Mouse (Mus musculus): ENCODE data around the gene Palb2. TPM values are rescaled to one million over a fixed set of nuclear protein-coding genes. Genes with fewer than 3 reads are reported as not detected.

The Palb2 gene
- total RNA-seq (2023): 5.7 TPM

DNA sequence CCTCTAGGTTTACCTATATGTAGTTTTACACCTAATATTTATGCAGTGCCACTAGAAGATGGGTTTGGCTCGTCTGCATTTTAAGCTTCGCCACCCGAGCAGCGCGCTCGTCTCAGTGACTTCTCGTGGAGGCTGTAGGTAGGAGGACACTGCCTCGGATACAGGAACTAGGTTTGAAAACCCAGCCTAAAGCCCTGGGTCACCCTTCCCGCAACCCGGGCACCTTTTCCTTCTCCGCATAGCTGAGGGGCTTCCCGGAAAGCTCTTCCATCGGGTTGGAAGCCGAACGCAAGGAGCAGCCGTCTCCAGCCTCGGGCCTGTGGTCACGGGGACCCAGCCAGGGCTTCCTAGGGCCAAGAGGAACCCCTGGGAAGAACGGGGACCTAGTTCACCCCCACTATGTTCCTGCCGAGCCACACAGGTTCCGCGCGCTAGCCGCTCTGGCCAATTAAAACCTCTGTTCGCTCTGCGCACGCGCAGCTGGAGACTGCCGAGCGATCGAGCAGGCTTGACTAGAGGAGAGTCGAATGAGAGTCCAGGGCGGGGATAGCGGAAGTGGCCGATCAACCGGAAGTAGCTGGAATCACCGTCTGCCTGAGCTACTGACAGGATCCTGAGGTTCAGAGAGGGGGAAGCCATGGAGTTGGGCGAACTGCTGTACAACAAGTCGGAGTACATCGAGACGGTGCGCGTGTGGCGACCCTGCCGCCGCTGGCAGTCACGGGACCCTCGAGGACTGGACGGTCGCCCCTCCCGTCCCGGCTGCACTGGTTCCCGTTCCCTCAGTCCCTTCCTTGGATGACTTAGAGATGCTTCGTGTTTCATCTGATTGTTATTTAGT, at the start of gene Palb2, which contains the start of gene Dctn5:
Gene Palb2, minus strand, starts transcription at position 489 of the 841 bp plus-strand sequence.
Gene Dctn5, plus strand, starts transcription at position 545 of the 841 bp plus-strand sequence.

DNA sequence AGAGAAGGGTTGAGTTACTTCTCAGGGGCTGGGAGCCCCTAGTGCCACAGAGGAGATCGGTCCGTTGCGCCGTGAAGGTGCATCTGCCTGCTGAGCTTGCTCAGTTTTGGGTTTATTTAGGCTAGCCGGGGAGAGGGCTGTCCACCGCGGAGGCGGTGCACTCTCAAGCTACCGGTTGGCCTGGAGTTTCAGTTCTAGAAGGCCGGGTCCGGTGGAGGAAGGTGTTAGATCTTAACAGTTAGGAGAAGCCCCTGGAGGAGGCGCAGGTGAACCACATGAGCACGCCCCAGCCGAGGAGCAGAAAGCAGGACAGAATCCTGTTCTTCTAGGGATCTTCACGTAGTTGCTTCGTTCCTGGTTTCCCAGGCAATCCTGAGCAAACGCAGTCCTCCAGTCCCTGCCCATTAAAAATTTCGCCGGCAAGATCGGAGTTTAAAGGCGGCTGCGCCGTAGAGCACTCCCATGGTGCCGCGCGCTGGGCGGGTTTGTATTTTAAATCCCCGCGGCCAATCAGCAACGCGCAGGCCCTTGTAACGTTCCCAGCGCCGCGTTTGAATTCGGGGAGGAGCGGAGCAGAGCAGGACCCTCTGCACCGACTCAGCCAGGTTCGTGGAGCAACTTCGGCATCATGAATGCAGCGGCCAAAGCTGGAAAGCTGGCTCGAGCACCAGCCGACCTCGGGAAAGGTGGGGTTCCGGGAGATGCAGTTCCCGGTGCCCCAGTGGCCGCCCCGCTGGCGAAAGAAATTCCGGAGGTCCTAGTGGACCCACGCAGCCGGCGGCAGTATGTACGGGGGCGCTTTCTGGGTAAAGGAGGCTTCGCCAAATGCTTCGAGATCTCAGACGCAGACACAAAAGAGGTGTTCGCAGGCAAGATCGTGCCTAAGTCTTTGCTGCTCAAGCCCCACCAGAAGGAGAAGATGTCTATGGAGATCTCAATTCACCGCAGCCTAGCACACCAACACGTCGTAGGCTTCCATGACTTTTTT, 26.4 kb upstream of the Palb2 start, which contains the start of gene Plk1:
Gene Plk1, plus strand, starts transcription at position 525 of the 988 bp plus-strand sequence.

DNA sequence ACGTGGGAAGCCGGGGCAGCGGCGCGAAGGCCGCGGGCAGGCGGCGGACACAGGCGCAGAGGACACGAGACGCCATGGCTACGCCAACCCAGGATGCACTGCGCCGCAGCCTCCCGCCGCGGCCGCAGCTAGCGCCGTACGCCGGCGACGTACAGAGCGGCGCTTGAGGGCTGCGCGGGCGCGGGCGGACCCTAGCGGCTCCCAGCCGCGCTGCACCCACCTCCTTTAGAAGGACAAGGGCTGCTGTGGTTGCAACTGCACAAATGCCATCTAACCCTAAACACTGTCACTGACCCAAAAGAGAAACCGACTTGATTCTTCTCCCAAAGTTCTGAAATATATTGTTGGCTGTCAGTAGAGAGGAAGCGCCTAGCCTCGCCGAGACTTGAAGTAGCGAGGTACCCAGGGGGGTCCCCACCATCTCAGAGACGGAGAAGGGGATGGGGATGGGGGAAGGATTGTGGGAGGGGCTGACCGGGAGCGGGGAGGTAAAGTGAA, 31.0 kb downstream of the Palb2 start, which contains the start of gene Ndufab1:
Gene Ndufab1, minus strand, starts transcription at position 140 of the 498 bp plus-strand sequence.

DNA sequence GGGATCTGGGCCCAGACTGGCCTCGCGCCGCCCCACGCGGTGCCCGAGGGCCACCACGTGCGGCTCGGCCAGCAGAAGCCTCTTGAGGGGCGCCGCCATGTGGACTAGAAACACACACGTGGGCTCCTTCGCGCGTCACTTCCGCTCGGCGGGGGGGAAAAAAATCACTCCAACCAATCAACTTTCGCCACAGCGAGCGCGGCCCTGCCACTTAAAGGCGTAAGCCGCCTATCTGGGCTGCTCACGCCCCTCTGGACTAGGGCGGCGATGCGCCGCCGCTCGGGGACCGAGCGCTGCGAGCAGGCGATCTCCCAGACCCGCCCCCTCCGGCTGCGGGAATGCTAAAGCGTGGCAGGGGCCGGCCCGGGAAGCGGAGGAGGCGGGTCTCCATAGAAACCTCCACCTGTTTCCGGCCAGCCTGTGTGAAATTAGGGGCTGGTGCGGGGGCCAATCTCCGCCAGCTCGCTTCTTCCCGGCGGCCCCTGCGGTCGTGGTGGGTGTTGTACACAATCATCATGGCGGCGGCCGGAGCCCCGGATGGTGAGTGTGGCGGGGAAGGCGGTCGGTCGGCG, 65.8 kb downstream of the Palb2 start, which contains the start of the genes Ubfd1 and Ears2:
Gene Ubfd1, plus strand, starts transcription at position 231 of the 572 bp plus-strand sequence.
Gene Ears2, minus strand, starts transcription at position 319 of the 572 bp plus-strand sequence.

Other genes starting within 250 kb of the Palb2 start
- gene Cog7, start 151.3 kb downstream of the Palb2 start, total RNA-seq (2023): 12.2 TPM
- 28.6 TPM for gene Gga2, start 111.8 kb downstream of the Palb2 start, total RNA-seq (2023)
- gene Ubfd1, start 65.8 kb downstream of the Palb2 start, total RNA-seq (2023): 35.6 TPM
- 19.6 TPM for gene Ears2, start 65.7 kb downstream of the Palb2 start, total RNA-seq (2023)
- 82.2 TPM for gene Ndufab1, start 31.1 kb downstream of the Palb2 start, total RNA-seq (2023)
- gene Dctn5, start 56 bp upstream of the Palb2 start, total RNA-seq (2023): 61.1 TPM
- 5.0 TPM for gene Plk1, start 26.5 kb upstream of the Palb2 start, total RNA-seq (2023)
- not detected for gene Ern2, start 53.2 kb upstream of the Palb2 start, total RNA-seq (2023)
- gene Chp2, start 86.5 kb upstream of the Palb2 start, total RNA-seq (2023): not detected
- gene Prkcb, start 155.8 kb upstream of the Palb2 start, total RNA-seq (2023): 178 TPM